Mouse (Mus musculus): Measurements from ENCODE around the gene Krt26. TPM values are rescaled to one million over a fixed set of nuclear protein-coding genes. Genes with fewer than 3 reads are reported as not detected.

Krt26 gene
- not detected in 4 replicates for total RNA-seq (2023; ENCODE audit: inconsistent age)

DNA sequence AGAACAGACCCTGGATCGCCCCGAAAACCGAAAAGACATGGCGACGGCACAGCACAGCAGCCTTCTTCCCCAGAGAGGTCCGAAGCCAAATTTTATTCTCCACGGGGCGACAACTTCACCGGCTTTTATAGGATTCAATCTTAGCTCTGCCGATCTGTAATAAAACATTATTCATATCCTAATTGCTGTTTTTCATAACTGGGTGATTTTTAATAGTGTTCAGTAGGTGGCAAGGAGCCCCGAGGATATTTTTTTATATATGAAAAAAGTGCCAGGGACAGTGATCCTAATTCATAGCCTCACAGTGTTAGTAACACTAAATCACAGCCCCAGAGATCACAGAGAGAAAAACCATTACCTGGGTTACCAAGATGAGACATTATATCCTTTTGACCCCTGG, at the start of gene Krt26:
Krt26 (minus strand) TSS at position 101 of the 400 bp plus-strand sequence.

GRCm38 (mm10) chr11:99374803-99375202, 37.0 kb upstream of the Krt26 start, which contains the start of gene Krt28:
Gene Krt28, minus strand, starts transcription at chr11:99374903.

DNA sequence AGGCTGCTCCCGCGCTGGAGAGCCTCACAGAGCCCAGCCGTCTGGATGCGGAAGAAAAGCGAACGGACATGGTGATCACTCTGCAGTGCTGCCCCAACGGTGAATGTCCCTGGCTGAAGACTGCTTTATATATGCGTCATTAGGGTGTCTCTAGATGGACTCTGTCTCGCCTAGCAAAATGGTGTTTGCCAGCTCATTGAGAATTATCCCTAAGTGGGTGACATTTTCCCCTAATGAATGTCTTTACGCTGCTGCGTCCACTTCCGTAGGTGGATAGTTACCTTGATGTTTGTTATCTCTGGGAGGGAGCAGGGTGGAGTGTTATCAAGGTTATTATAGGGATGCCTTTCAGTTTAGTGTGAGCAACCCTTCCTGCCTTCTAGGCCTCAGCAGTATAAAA, 13.2 kb upstream of the Krt26 start, which contains the start of gene Krt27:
Krt27 (minus strand) TSS at position 101 of the 400 bp plus-strand sequence.

GRCm38 (mm10) chr11:99322851-99323250, 14.9 kb downstream of the Krt26 start, which contains the start of gene Krt25:
Gene Krt25, minus strand, starts transcription at chr11:99322951.

DNA sequence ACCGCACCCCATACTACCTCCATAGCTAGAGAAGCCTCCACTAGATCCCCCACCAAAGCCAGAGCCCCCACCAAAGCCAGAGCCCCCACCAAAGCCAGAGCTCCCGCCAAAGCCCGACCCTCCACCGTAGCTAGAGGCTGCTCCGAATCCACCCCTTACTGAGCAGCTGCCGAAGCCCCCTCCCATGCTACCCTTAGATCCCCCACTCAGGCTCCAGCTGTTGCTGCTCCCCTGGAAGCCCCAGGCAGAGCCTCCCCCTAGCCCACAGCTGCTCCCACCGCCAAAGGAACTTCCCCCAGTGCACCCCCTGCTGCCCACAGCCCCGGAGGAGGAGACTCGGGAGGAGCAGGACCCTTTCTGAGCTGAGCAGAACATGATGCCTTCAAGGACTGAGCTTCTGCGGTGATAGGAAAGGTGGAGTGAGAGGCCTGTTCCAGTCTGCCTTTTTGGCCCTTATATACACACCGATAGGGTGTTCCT, 52.9 kb downstream of the Krt26 start, which contains the start of gene Krt24:
Krt24 (minus strand) TSS at position 430 of the 480 bp plus-strand sequence.

Other genes with a start within 250 kb of the Krt26 start
- not detected in 4 replicates for gene Tns4, start 248.7 kb downstream of the Krt26 start, total RNA-seq (2023; ENCODE audit: inconsistent age)
- 840 to 873 TPM (median 857 TPM) in 4 replicates for gene Ccr7, start 182.9 kb downstream of the Krt26 start, total RNA-seq (2023; ENCODE audit: inconsistent age)
- 160 to 182 TPM (median 172 TPM) in 4 replicates for gene Smarce1, start 106.9 kb downstream of the Krt26 start, total RNA-seq (2023; ENCODE audit: inconsistent age)
- 1.1 to 2.6 TPM (median 1.8 TPM) in 4 replicates for gene Krt222, start 93.9 kb downstream of the Krt26 start, total RNA-seq (2023; ENCODE audit: inconsistent age)
- gene Krt24, start 52.7 kb downstream of the Krt26 start, total RNA-seq (2023; ENCODE audit: inconsistent age): not detected in 4 replicates
- not detected in 4 replicates for gene Krt25, start 15.0 kb downstream of the Krt26 start, total RNA-seq (2023; ENCODE audit: inconsistent age)
- not detected in 4 replicates for gene Krt27, start 13.1 kb upstream of the Krt26 start, total RNA-seq (2023; ENCODE audit: inconsistent age)
- not detected in 4 replicates for gene Krt28, start 36.9 kb upstream of the Krt26 start, total RNA-seq (2023; ENCODE audit: inconsistent age)
- 1.7 to 4.1 TPM (median 2.1 TPM) in 4 replicates for gene Krt10, start 51.4 kb upstream of the Krt26 start, total RNA-seq (2023; ENCODE audit: inconsistent age)
- gene Krt12, start 84.3 kb upstream of the Krt26 start, total RNA-seq (2023; ENCODE audit: inconsistent age): not detected in 4 replicates
- gene Krt20, start 100.2 kb upstream of the Krt26 start, total RNA-seq (2023; ENCODE audit: inconsistent age): not detected in 4 replicates
- gene Krt23, start 155.2 kb upstream of the Krt26 start, total RNA-seq (2023; ENCODE audit: inconsistent age): not detected in 4 replicates
- not detected in 4 replicates for gene Krt39, start 183.4 kb upstream of the Krt26 start, total RNA-seq (2023; ENCODE audit: inconsistent age)
- not detected in 4 replicates for gene Krt40, start 205.2 kb upstream of the Krt26 start, total RNA-seq (2023; ENCODE audit: inconsistent age)
- not detected in 4 replicates for gene Krtap3-3, start 212.9 kb upstream of the Krt26 start, total RNA-seq (2023; ENCODE audit: inconsistent age)
- not detected in 4 replicates for gene Krtap3-2, start 218.9 kb upstream of the Krt26 start, total RNA-seq (2023; ENCODE audit: inconsistent age)
- not detected in 4 replicates for gene Gm11939, start 221.5 kb upstream of the Krt26 start, total RNA-seq (2023; ENCODE audit: inconsistent age)
- gene Krtap3-1, start 228.7 kb upstream of the Krt26 start, total RNA-seq (2023; ENCODE audit: inconsistent age): not detected in 4 replicates
- gene Krtap1-5, start 243.1 kb upstream of the Krt26 start, total RNA-seq (2023; ENCODE audit: inconsistent age): not detected in 4 replicates
- gene Krtap1-4, start 245.7 kb upstream of the Krt26 start, total RNA-seq (2023; ENCODE audit: inconsistent age): not detected in 4 replicates

Data from B cell, adult (primary cell).